15 mouse cellular contexts compared by ENCODE assay signal in genomic region chr9:85675131-85675905, GRCm38 (mm10).
"Had no signal": no experiment of that assay in that cellular context is flagged by ENCODE, and none has a peak within 500 bp of the region (broad histone marks: within the 10 kb centered on the region; RNA-seq: fewer than 3 reads in every experiment).

No protein-coding gene starts in this region.

- H3K9ac ChIP-seq: limb, embryonic 15.5 days; liver, embryonic 12.5 days; midbrain, embryonic 15.5 days had no signal

- H3K27ac ChIP-seq: kidney, postnatal 0 days; limb, embryonic 15.5 days; liver, embryonic 12.5 days; midbrain, embryonic 10.5 days; midbrain, embryonic 15.5 days; stomach, postnatal 0 days had no signal

- H3K9me3 ChIP-seq: limb, embryonic 15.5 days; liver, embryonic 12.5 days; midbrain, embryonic 10.5 days; midbrain, embryonic 15.5 days had no signal

- H3K4me1 ChIP-seq: liver, embryonic 12.5 days had no signal

- H3K4me2 ChIP-seq: limb, embryonic 15.5 days; liver, embryonic 12.5 days; midbrain, embryonic 15.5 days had no signal

- DNase-seq: kidney, adult 8-10 months; kidney, postnatal 36 days; layer of hippocampus, adult 9-11 months; layer of hippocampus, postnatal 36 days; left cerebral cortex, postnatal 4 days; lung, postnatal 36 days; right cerebral cortex, adult 18-20 months; thymus, adult 18-20 months; thymus, postnatal 14 days had no signal

- H3K27me3 ChIP-seq: limb, embryonic 15.5 days; liver, embryonic 12.5 days; midbrain, embryonic 15.5 days had no signal

- H3K36me3 ChIP-seq: limb, embryonic 15.5 days; liver, embryonic 12.5 days; midbrain, embryonic 10.5 days; midbrain, embryonic 15.5 days had no signal

- ATAC-seq: liver, embryonic 12.5 days had no signal

- H3K4me3 ChIP-seq: limb, embryonic 15.5 days; liver, embryonic 12.5 days; midbrain, embryonic 10.5 days; midbrain, embryonic 15.5 days had no signal
